ENCODE assay signal across 17 mouse cellular contexts in genomic region chr5:134890601-134891054, GRCm38 (mm10). TPM values are rescaled to one million over a fixed set of nuclear protein-coding genes. Genes with fewer than 3 reads are reported as not detected.
DNase-seq lines count a peak whose midpoint lies in the region; ATAC-seq and TF ChIP-seq lines count a peak whose summit lies in the region.
"Had no signal": no experiment of that assay in that cellular context is flagged by ENCODE, and none has a peak within 500 bp of the region (broad histone marks: within the 10 kb centered on the region; RNA-seq: fewer than 3 reads in every experiment).

No protein-coding gene starts in this region.

- H3K9ac ChIP-seq in heart, adult 2 months (ENCODE audit: low read depth, low read length) = no peak overlapping the region
- no peak overlapping the region for H3K9ac ChIP-seq in heart, embryonic 11.5 days (ENCODE audit: low read depth, low read length)
- H3K9ac ChIP-seq in stomach, postnatal 0 days (ENCODE audit: low read length) = no peak overlapping the region
- H3K9ac ChIP-seq: liver, postnatal 0 days; midbrain, embryonic 13.5 days had no signal

- WGBS in heart, adult 2 months = 36% methylated on average over 6 of the region's 6 CpGs
- WGBS in heart, embryonic 11.5 days (ENCODE audit: insufficient replicate concordance) = 75% methylated on average over 6 of the region's 6 CpGs
- 33% methylated on average over 6 of the region's 6 CpGs for WGBS in lung, adult 2 months
- 84% methylated on average over 6 of the region's 6 CpGs for WGBS in stomach, postnatal 0 days
- 90% methylated on average over 6 of the region's 6 CpGs for WGBS in midbrain, embryonic 10.5 days

- peaks cover 25% of the 10 kb centered on the region for H3K4me1 ChIP-seq in heart, adult 2 months (ENCODE audit: control insufficient read depth, insufficient read depth, low read length)
- peaks cover 7% of the 10 kb centered on the region; the same call in 1 of the 2 replicates for H3K4me1 ChIP-seq in heart, embryonic 11.5 days (ENCODE audit: control insufficient read depth, insufficient read depth, low read length)
- peaks cover 31% of the 10 kb centered on the region for H3K4me1 ChIP-seq in lung, adult 2 months (ENCODE audit: control insufficient read depth, insufficient read depth, low read length)
- no peaks in the 10 kb centered on the region for H3K4me1 ChIP-seq in stomach, postnatal 0 days (replicated peaks; ENCODE audit: control insufficient read depth, insufficient read depth)
- H3K4me1 ChIP-seq in midbrain, embryonic 10.5 days = peaks cover 7% of the 10 kb centered on the region
- H3K4me1 ChIP-seq: midbrain, embryonic 13.5 days had no signal

- no peaks in the 10 kb centered on the region for H3K36me3 ChIP-seq in heart, adult 2 months (ENCODE audit: control insufficient read depth, insufficient read depth, low read length)
- no peaks in the 10 kb centered on the region for H3K36me3 ChIP-seq in heart, embryonic 11.5 days (ENCODE audit: control insufficient read depth, insufficient read depth, low read length)
- no peaks in the 10 kb centered on the region for H3K36me3 ChIP-seq in stomach, postnatal 0 days (ENCODE audit: control insufficient read depth, insufficient read depth, low read length)
- H3K36me3 ChIP-seq in midbrain, embryonic 10.5 days = no peaks in the 10 kb centered on the region
- H3K36me3 ChIP-seq: midbrain, embryonic 13.5 days had no signal

- H3K4me2 ChIP-seq in heart, embryonic 11.5 days = no peak overlapping the region
- H3K4me2 ChIP-seq in stomach, postnatal 0 days (replicated peaks; ENCODE audit: low read depth) = no peak overlapping the region
- H3K4me2 ChIP-seq: midbrain, embryonic 13.5 days had no signal

- no peak for TF ChIP-seq POLR2A in heart, adult 2 months (IDR thresholded peaks at IDR 0.05; ENCODE audit: insufficient read depth, low read depth, low read length)
- TF ChIP-seq POLR2A in lung, adult 2 months (IDR thresholded peaks at IDR 0.05; ENCODE audit: borderline replicate concordance, extremely low read depth, low read depth, low read length) = no peak

- H3K27me3 ChIP-seq in heart, adult 2 months (ENCODE audit: control insufficient read depth, insufficient read depth, low read length) = no peaks in the 10 kb centered on the region
- 0 out of 2 replicates have a peak, but pooled peaks cover 4% of the 10 kb centered on the region for H3K27me3 ChIP-seq in heart, embryonic 11.5 days (ENCODE audit: control insufficient read depth, insufficient read depth, low read length)
- H3K27me3 ChIP-seq in stomach, postnatal 0 days (ENCODE audit: control insufficient read depth, insufficient read depth, low read length) = no peaks in the 10 kb centered on the region
- H3K27me3 ChIP-seq in midbrain, embryonic 10.5 days (ENCODE audit: low read depth, poor library complexity, severe bottlenecking) = no peaks in the 10 kb centered on the region
- H3K27me3 ChIP-seq: midbrain, embryonic 13.5 days had no signal

- peak overlapping the region; percentile 95 for H3K27ac ChIP-seq in heart, adult 2 months
- no peak overlapping the region for H3K27ac ChIP-seq in heart, embryonic 11.5 days (ENCODE audit: low read depth, low read length)
- H3K27ac ChIP-seq in layer of hippocampus, adult 2 months = peak overlapping the region; percentile 15; the same call in 1 of the 2 replicates
- 0 out of 2 replicates have a peak overlapping the region, but pooled peaks have one; percentile 2 for H3K27ac ChIP-seq in stomach, postnatal 0 days (replicated peaks)
- H3K27ac ChIP-seq in midbrain, embryonic 10.5 days (replicated peaks) = no peak overlapping the region
- H3K27ac ChIP-seq: midbrain, embryonic 13.5 days had no signal

- DNase-seq in heart, adult 2 months = peak; percentile 66 to 68
- DNase-seq in layer of hippocampus, adult 2 months (ENCODE audit: low spot score in 2 of 2) = no peak
- DNase-seq in layer of hippocampus, adult 9-11 months = no peak
- DNase-seq in lung, adult 2 months = peak; percentile 44
- no peak for DNase-seq in stomach, postnatal 0 days (ENCODE audit: low spot score)
- DNase-seq in midbrain, embryonic 10.5 days (ENCODE audit: low spot score) = no peak
- DNase-seq in frontal cortex, postnatal 10 days (ENCODE audit: low spot score in 2 of 2) = no peak
- DNase-seq: cerebellum, adult 11-12 months; liver, postnatal 0 days; thymus, postnatal 25 days had no signal

- no peaks in the 10 kb centered on the region for H3K79me2 ChIP-seq in heart, adult 2 months (replicated peaks; ENCODE audit: control insufficient read depth, insufficient read depth, low read length)

- no peak overlapping the region for H3K4me3 ChIP-seq in heart, adult 2 months
- no peak overlapping the region for H3K4me3 ChIP-seq in heart, embryonic 11.5 days (ENCODE audit: low read depth, low read length)
- H3K4me3 ChIP-seq in layer of hippocampus, adult 2 months = no peak overlapping the region
- no peak overlapping the region for H3K4me3 ChIP-seq in lung, adult 2 months (replicated peaks; ENCODE audit: extremely low read depth, low read depth, low read length)
- H3K4me3 ChIP-seq in stomach, postnatal 0 days (ENCODE audit: low read depth, low read length) = no peak overlapping the region
- H3K4me3 ChIP-seq in midbrain, embryonic 10.5 days = no peak overlapping the region
- H3K4me3 ChIP-seq: midbrain, embryonic 13.5 days had no signal

- H3K9me3 ChIP-seq in heart, embryonic 11.5 days (replicated peaks; ENCODE audit: control insufficient read depth, low read length) = no peaks in the 10 kb centered on the region
- H3K9me3 ChIP-seq in stomach, postnatal 0 days (ENCODE audit: control insufficient read depth, low read length) = no peaks in the 10 kb centered on the region
- no peaks in the 10 kb centered on the region for H3K9me3 ChIP-seq in midbrain, embryonic 10.5 days (replicated peaks)
- H3K9me3 ChIP-seq: midbrain, embryonic 13.5 days had no signal

- intact Hi-C loops in heart, adult 2 months (cut with DNase I) = loop anchor here (10.0 kb wide), 1 partner anchor 496 kb away; no protein-coding TSS in a partner anchor

- no peak for ATAC-seq in heart, embryonic 11.5 days (replicated peaks; ENCODE audit: insufficient number of reproducible peaks, low FRiP score, low TSS enrichment)
- no peak for ATAC-seq in stomach, postnatal 0 days (ENCODE audit: low FRiP score, low TSS enrichment)
- ATAC-seq: CD4-positive, CD25-positive, alpha-beta regulatory T cell, adult 4 months; forebrain, embryonic 14.5 days; hindbrain, embryonic 16.5 days; liver, postnatal 0 days; midbrain, embryonic 13.5 days had no signal

- TF ChIP-seq EP300 in heart, adult 2 months (IDR thresholded peaks at IDR 0.05; ENCODE audit: insufficient read depth, low read depth, low read length) = no peak
- TF ChIP-seq EP300 in stomach, postnatal 0 days (optimal IDR thresholded peaks at IDR 0.05) = no peak

- no peak for TF ChIP-seq CTCF in heart, adult 2 months (IDR thresholded peaks at IDR 0.05)
- TF ChIP-seq CTCF in layer of hippocampus, adult 2 months (conservative IDR thresholded peaks at IDR 0.05) = no peak
- no peak for TF ChIP-seq CTCF in lung, adult 2 months (IDR thresholded peaks at IDR 0.05; ENCODE audit: insufficient read depth, low read length)
- no peak for TF ChIP-seq CTCF in stomach, postnatal 0 days (IDR thresholded peaks at IDR 0.05; ENCODE audit: low read depth)

RNA-seq across cellular contexts. Expression of gene Tmem270, which starts 15.9 kb away (rescaled TPM):
- total RNA-seq in heart, adult 2 months (2021) = not detected
- not detected in 2 replicates for polyA plus RNA-seq in heart, adult 2 months (2012; rRNA removed)
- not detected in 2 replicates for polyA plus RNA-seq in heart, embryonic 11.5 days (2014; fragmentation: Nextera tagmentation; extraction: Ambion mirVana)
- total RNA-seq in layer of hippocampus, adult 2 months (2021) = not detected
- not detected in 2 replicates for polyA plus RNA-seq in lung, adult 2 months (2012; rRNA removed)
- polyA plus RNA-seq in stomach, postnatal 0 days (2015; fragmentation: Nextera tagmentation; extraction: Ambion mirVana) = not detected in 2 replicates
- not detected in 2 replicates for polyA plus RNA-seq in midbrain, embryonic 10.5 days (2016; fragmentation: Nextera tagmentation; extraction: Ambion mirVana)
- polyA plus RNA-seq: CD4-positive, CD25-positive, alpha-beta regulatory T cell, adult 4 months; cortical plate, adult 2 months; forebrain, embryonic 14.5 days; hindbrain, embryonic 16.5 days; limb, embryonic 14.5 days; liver, postnatal 0 days; midbrain, embryonic 13.5 days had no signal

RNA-seq across cellular contexts. Expression of gene Cldn13, which starts 24.7 kb away (rescaled TPM):
- total RNA-seq in heart, adult 2 months (2021) = not detected
- 0.10 TPM in 1 of 2 replicates, not detected in the other for polyA plus RNA-seq in heart, adult 2 months (2012; rRNA removed)
- polyA plus RNA-seq in heart, embryonic 11.5 days (2014; fragmentation: Nextera tagmentation; extraction: Ambion mirVana) = 15.0 and 17.1 TPM in 2 replicates
- total RNA-seq in layer of hippocampus, adult 2 months (2021) = not detected
- not detected in 2 replicates for polyA plus RNA-seq in lung, adult 2 months (2012; rRNA removed)
- 0.24 and 0.29 TPM in 2 replicates for polyA plus RNA-seq in stomach, postnatal 0 days (2015; fragmentation: Nextera tagmentation; extraction: Ambion mirVana)
- polyA plus RNA-seq in midbrain, embryonic 10.5 days (2016; fragmentation: Nextera tagmentation; extraction: Ambion mirVana) = 3.2 and 3.8 TPM in 2 replicates
- polyA plus RNA-seq: CD4-positive, CD25-positive, alpha-beta regulatory T cell, adult 4 months; cortical plate, adult 2 months; hindbrain, embryonic 16.5 days had no signal

RNA-seq across cellular contexts. Expression of gene Mettl27, which starts 41.5 kb away (rescaled TPM):
- 1 to 10 TPM; 4.1 to 6.7 TPM for total RNA-seq in heart, adult 2 months (2021)
- polyA plus RNA-seq in heart, adult 2 months (2012; rRNA removed) = 2.8 TPM in 2 replicates
- 10.3 and 11.1 TPM in 2 replicates for polyA plus RNA-seq in heart, embryonic 11.5 days (2014; fragmentation: Nextera tagmentation; extraction: Ambion mirVana)
- total RNA-seq in layer of hippocampus, adult 2 months (2021) = 10 to 100 TPM in 1 of 2 experiments, 1 to 10 TPM in 1; 8.2 to 10.8 TPM
- 16.3 and 23.2 TPM in 2 replicates for polyA plus RNA-seq in lung, adult 2 months (2012; rRNA removed)
- polyA plus RNA-seq in stomach, postnatal 0 days (2015; fragmentation: Nextera tagmentation; extraction: Ambion mirVana) = 9.4 and 10.2 TPM in 2 replicates
- polyA plus RNA-seq in midbrain, embryonic 10.5 days (2016; fragmentation: Nextera tagmentation; extraction: Ambion mirVana) = 9.6 and 12.8 TPM in 2 replicates

RNA-seq across cellular contexts. Expression of gene Cldn4, which starts 56.1 kb away (rescaled TPM):
- total RNA-seq in heart, adult 2 months (2021) = not detected
- polyA plus RNA-seq in heart, adult 2 months (2012; rRNA removed) = 0.68 TPM in 1 of 2 replicates, not detected in the other
- 1.4 and 1.7 TPM in 2 replicates for polyA plus RNA-seq in heart, embryonic 11.5 days (2014; fragmentation: Nextera tagmentation; extraction: Ambion mirVana)
- not detected for total RNA-seq in layer of hippocampus, adult 2 months (2021)
- 9.2 and 18.9 TPM in 2 replicates for polyA plus RNA-seq in lung, adult 2 months (2012; rRNA removed)
- 43.8 and 51.6 TPM in 2 replicates for polyA plus RNA-seq in stomach, postnatal 0 days (2015; fragmentation: Nextera tagmentation; extraction: Ambion mirVana)
- polyA plus RNA-seq in midbrain, embryonic 10.5 days (2016; fragmentation: Nextera tagmentation; extraction: Ambion mirVana) = 3.2 and 3.4 TPM in 2 replicates
- polyA plus RNA-seq: forebrain, embryonic 14.5 days; hindbrain, embryonic 16.5 days; midbrain, embryonic 13.5 days had no signal

Comparison
In these comparisons a context has a peak if more than half of its experiments do, and no peak if none do; other contexts are left out.
1. H3K27ac ChIP-seq: peak in heart, adult 2 months (single experiment), layer of hippocampus, adult 2 months (single experiment) and stomach, postnatal 0 days (single experiment); none in heart, embryonic 11.5 days (single experiment) and midbrain, embryonic 10.5 days (single experiment).
2. DNase-seq: peak in heart, adult 2 months (2 of 2) and lung, adult 2 months (single experiment); none in layer of hippocampus, adult 2 months (0 of 2), layer of hippocampus, adult 9-11 months (single experiment), stomach, postnatal 0 days (single experiment), midbrain, embryonic 10.5 days (single experiment) and frontal cortex, postnatal 10 days (0 of 2).